Mouse (Mus musculus): ENCODE data around the gene Itga10. TPM values are rescaled to one million over a fixed set of nuclear protein-coding genes. Genes with fewer than 3 reads are reported as not detected.

Gene Itga10
- total and polyA plus RNA-seq, 3 experiments = 0.36 to 1.2 (median 1.0) TPM

- dilution Hi-C loops (cut with MboI; ENCODE audit: extremely low pct_ligation_motif_present, extremely low pct_unique_long_range_greater_than_20kb, low sequenced_read_pairs) (no loop called here), in situ Hi-C loops (cut with MboI; ENCODE audit: low pct_ligation_motif_present, low pct_unique_long_range_greater_than_20kb, low sequenced_read_pairs) (no loop called here)
- no peaks in the 10 kb centered on the region for H3K27me3 ChIP-seq (replicated peaks)
- H3K36me3 ChIP-seq (replicated peaks in 1 of 2; ENCODE audit: control insufficient read depth in 1 of 2, insufficient read depth in 1 of 2, low read length in 1 of 2) = peaks cover 0 to 16% of the 10 kb centered on the region in 2 experiments
- peaks cover 8% of the 10 kb centered on the region for H3K9me3 ChIP-seq (replicated peaks; ENCODE audit: low read length)
- no peak for TF ChIP-seq TBP (conservative IDR thresholded peaks at IDR 0.05; ENCODE audit: low read depth, low read length)
- TF ChIP-seq JUN (IDR thresholded peaks at IDR 0.05; ENCODE audit: insufficient read depth, low read depth, low read length) = no peak
- no peak for TF ChIP-seq ZC3H11A (IDR thresholded peaks at IDR 0.05; ENCODE audit: low read depth, low read length)
- no peak for TF ChIP-seq ZKSCAN1 (IDR thresholded peaks at IDR 0.05; ENCODE audit: borderline replicate concordance, low read depth, low read length)
- TF ChIP-seq SMC3 (IDR thresholded peaks at IDR 0.05; ENCODE audit: low read depth, low read length) = no peak
- TF ChIP-seq CHD1 (IDR thresholded peaks at IDR 0.05; ENCODE audit: low read depth, low read length) = no peak
- TF ChIP-seq ELF1 (IDR thresholded peaks at IDR 0.05; ENCODE audit: low read depth, low read length) = no peak
- TF ChIP-seq RCOR1 (conservative IDR thresholded peaks at IDR 0.05; ENCODE audit: low read depth, low read length) = no peak
- no peak for TF ChIP-seq MEF2A (IDR thresholded peaks at IDR 0.05; ENCODE audit: borderline replicate concordance, low read depth, low read length)
- no peak for TF ChIP-seq RAD21 (IDR thresholded peaks at IDR 0.05; ENCODE audit: low read depth, low read length)
- no peak for TF ChIP-seq CTCF (conservative IDR thresholded peaks at IDR 0.05 in 1 of 2, IDR thresholded peaks at IDR 0.05 in 1 of 2; ENCODE audit: low read depth in 2 of 2, low read length in 2 of 2)
- no peak for TF ChIP-seq USF1 (IDR thresholded peaks at IDR 0.05; ENCODE audit: low read depth, low read length)
- TF ChIP-seq MYC (IDR thresholded peaks at IDR 0.05; ENCODE audit: low read depth, low read length) = no peak
- TF ChIP-seq MAX (IDR thresholded peaks at IDR 0.05; ENCODE audit: low read length) = no peak
- no peak for TF ChIP-seq ETS1 (conservative IDR thresholded peaks at IDR 0.05; ENCODE audit: low read depth, low read length)
- TF ChIP-seq SIN3A (IDR thresholded peaks at IDR 0.05; ENCODE audit: low read length) = no peak
- TF ChIP-seq TCF12 (IDR thresholded peaks at IDR 0.05; ENCODE audit: low read depth, low read length) = no peak
- no peak for TF ChIP-seq NELFE (IDR thresholded peaks at IDR 0.05; ENCODE audit: low read depth, low read length)
- no peak for TF ChIP-seq ZMIZ1 (IDR thresholded peaks at IDR 0.05; ENCODE audit: low read depth, low read length)
- H3K4me3 ChIP-seq (replicated peaks in 1 of 3; ENCODE audit: low read depth in 2 of 3, low read length in 2 of 3, poor library complexity in 1 of 3) = no peak overlapping the region
- peaks cover 4 to 20% of the 10 kb centered on the region in 2 experiments; a peak in 2 of 4 replicates for H3K4me1 ChIP-seq (ENCODE audit: control insufficient read depth in 1 of 2, insufficient read depth in 2 of 2)
- H3K27ac ChIP-seq (ENCODE audit: insufficient read depth, low read depth) = no peak overlapping the region
- no peak overlapping the region for H3K4me2 ChIP-seq (ENCODE audit: insufficient read depth, low read depth, poor library complexity, severe bottlenecking)
- H3K9ac ChIP-seq (ENCODE audit: insufficient read depth, low read depth) = no peak overlapping the region
- DNase-seq (ENCODE audit: extremely low read depth) = no peak
- no peaks in the 10 kb centered on the region for H3K79me2 ChIP-seq (replicated peaks; ENCODE audit: control insufficient read depth, extremely low read depth, insufficient read depth, poor library complexity, severe bottlenecking)
Measured at GRCm38 (mm10) chr3:96602704-96603084, 42.7 kb upstream of the Itga10 start.

- Histone ChIP-seq H3K9ac (ENCODE audit: insufficient read depth, low read depth) (no peak overlapping the region), H3K79me2 (replicated peaks; ENCODE audit: control insufficient read depth, extremely low read depth, insufficient read depth, poor library complexity, severe bottlenecking) (no peaks in the 10 kb centered on the region), H3K4me3 (replicated peaks in 1 of 3; ENCODE audit: low read depth in 2 of 3, low read length in 2 of 3, poor library complexity in 1 of 3) (no peak overlapping the region), H3K27me3 (replicated peaks) (no peaks in the 10 kb centered on the region), H3K36me3 (replicated peaks in 1 of 2; ENCODE audit: control insufficient read depth in 1 of 2, insufficient read depth in 1 of 2, low read length in 1 of 2) (peaks cover 0 to 15% of the 10 kb centered on the region in 2 experiments), H3K27ac (ENCODE audit: insufficient read depth, low read depth) (no peak overlapping the region), H3K4me1 (ENCODE audit: control insufficient read depth in 1 of 2, insufficient read depth in 2 of 2) (peaks cover 4 to 20% of the 10 kb centered on the region in 2 experiments; a peak in 2 of 4 replicates), H3K4me2 (ENCODE audit: insufficient read depth, low read depth, poor library complexity, severe bottlenecking) (no peak overlapping the region), H3K9me3 (replicated peaks; ENCODE audit: low read length) (peaks cover 2% of the 10 kb centered on the region)
- no peak for TF ChIP-seq JUN (IDR thresholded peaks at IDR 0.05; ENCODE audit: insufficient read depth, low read depth, low read length)
- no peak for TF ChIP-seq HCFC1 (IDR thresholded peaks at IDR 0.05; ENCODE audit: low read depth, low read length)
- TF ChIP-seq KAT2A (IDR thresholded peaks at IDR 0.05; ENCODE audit: insufficient replicate concordance, low read length) = no peak
- no peak for TF ChIP-seq CHD1 (IDR thresholded peaks at IDR 0.05; ENCODE audit: low read depth, low read length)
- TF ChIP-seq CTCF (conservative IDR thresholded peaks at IDR 0.05 in 1 of 2, IDR thresholded peaks at IDR 0.05 in 1 of 2; ENCODE audit: low read depth in 2 of 2, low read length in 2 of 2) = no peak
- TF ChIP-seq ZNF384 (IDR thresholded peaks at IDR 0.05; ENCODE audit: low read depth, low read length) = no peak
- no peak for TF ChIP-seq POLR2AphosphoS2 (IDR thresholded peaks at IDR 0.05; ENCODE audit: low read depth, low read length)
- no peak for TF ChIP-seq MYC (IDR thresholded peaks at IDR 0.05; ENCODE audit: low read depth, low read length)
- no peak for TF ChIP-seq NRF1 (IDR thresholded peaks at IDR 0.05; ENCODE audit: low read depth, low read length)
- no peak for TF ChIP-seq SMC3 (IDR thresholded peaks at IDR 0.05; ENCODE audit: low read depth, low read length)
- no peak for TF ChIP-seq USF1 (IDR thresholded peaks at IDR 0.05; ENCODE audit: low read depth, low read length)
- TF ChIP-seq ZKSCAN1 (IDR thresholded peaks at IDR 0.05; ENCODE audit: borderline replicate concordance, low read depth, low read length) = no peak
- TF ChIP-seq MXI1 (IDR thresholded peaks at IDR 0.05; ENCODE audit: low read depth, low read length) = no peak
- no peak for TF ChIP-seq ZMIZ1 (IDR thresholded peaks at IDR 0.05; ENCODE audit: low read depth, low read length)
- TF ChIP-seq GABPA (IDR thresholded peaks at IDR 0.05; ENCODE audit: insufficient replicate concordance, low read depth, low read length) = no peak
- TF ChIP-seq CHD2 (IDR thresholded peaks at IDR 0.05; ENCODE audit: low read length) = no peak
- dilution Hi-C loops (cut with MboI; ENCODE audit: extremely low pct_ligation_motif_present, extremely low pct_unique_long_range_greater_than_20kb, low sequenced_read_pairs) = no loop called here
- DNase-seq (ENCODE audit: extremely low read depth) = no peak
- in situ Hi-C loops (cut with MboI; ENCODE audit: low pct_ligation_motif_present, low pct_unique_long_range_greater_than_20kb, low sequenced_read_pairs) = no loop called here
Measured at GRCm38 (mm10) chr3:96603311-96603710, 42.1 kb upstream of the Itga10 start.

All from CH12.LX (cell line).